Mouse (Mus musculus): ENCODE measurements at regions not wholly inside any gene's neighbourhood (a gene's known extent, or its start where the extent isn't known, plus 50 kb on each side); places are given as distances from the start of the nearest gene placed in this dataset.
"Not testable (repeated sequence)": the region's sequence is repeated elsewhere in the genome, so short reads cannot be mapped to it uniquely, and the experiment has no call there.

DNA sequence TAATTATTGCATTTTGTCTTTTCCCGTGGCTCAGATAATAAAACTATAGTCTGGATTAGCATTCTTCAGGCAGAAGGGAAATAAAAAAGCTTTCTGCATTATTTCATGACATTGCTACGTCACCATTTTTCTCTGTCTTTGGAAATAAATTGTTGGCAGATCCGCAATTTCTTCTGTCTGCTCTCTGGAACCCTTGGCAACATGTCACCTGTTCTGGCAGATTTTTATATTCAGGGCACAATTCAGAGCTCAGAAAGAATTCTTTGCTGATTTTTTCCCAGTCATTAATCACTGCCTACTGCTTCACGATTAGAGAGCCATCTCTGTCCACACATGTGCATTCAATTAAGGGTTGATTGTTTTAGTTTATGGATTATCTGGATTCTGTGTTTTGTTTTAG, 460.5 kb downstream of the Cdh8 start:
- DNase-seq (ENCODE audit: low spot score in 2 of 2) = no peak

DNA sequence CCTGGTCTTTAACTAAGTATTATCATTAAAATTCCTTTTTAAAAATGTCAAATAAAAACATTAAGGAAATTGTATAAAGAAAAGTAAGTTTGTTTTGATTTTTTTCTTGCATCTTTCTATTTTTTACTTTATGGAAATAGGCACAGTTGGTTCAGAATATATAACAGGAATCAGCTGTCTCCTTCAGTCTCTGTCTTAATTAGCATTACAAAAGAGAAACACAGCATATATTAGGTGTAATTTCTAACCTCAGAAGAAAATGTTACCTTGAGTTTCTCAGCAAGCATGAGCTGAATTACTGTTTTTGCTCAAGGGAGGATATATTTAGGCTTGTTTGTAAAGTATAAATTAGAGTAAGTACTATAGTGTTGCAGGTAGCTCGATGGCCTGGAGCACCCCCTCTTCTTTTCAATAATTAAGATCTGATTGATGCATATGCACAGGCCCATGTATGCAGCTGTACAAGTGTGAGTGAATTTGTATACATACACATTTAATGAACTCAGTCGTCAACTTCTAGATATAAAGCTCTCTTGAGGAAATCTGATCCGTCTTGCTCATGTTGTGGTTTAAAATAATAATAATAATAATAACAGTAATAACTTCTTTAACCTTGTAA, 503.0 kb downstream of the Cdh8 start:
- no peak for DNase-seq (ENCODE audit: low spot score in 2 of 2)

- no peak for DNase-seq (ENCODE audit: low spot score in 2 of 2)
Measured at GRCm38 (mm10) chr8:98893331-98893730, 522.9 kb downstream of the Cdh8 start.

DNA sequence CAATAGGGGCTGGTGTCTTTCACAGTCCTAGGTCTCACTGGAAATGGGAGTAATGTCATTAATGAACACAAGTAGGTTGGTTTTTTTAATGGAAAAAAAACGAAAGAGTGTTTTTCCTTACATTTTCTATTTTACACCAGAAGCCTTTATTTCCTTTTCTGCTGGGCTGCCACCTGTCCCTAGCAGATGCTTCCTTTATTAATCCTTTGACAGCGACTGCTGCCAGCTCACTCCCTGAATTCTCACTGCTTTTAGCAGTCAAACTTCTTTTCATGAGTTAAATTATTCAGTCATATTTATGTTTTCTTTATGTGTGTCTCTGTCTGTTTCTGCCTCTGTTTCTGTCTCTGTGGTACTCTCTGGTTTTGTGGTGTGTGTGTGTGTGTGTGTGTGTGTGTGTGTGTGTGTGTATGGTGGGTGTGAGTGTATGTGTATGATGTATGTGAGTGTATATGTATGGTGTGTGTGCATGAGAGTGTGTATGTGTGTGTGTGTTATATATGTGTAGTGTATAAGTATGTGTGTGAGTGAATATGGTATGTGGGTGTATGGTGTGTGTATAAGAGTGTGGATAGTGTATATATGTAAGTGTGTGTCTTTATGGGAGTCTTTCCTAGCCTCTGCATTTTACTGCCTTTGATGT, 554.5 kb downstream of the Cdh8 start:
- DNase-seq (ENCODE audit: low spot score in 2 of 2) = peak in 1 of 2 experiments; percentile 10

- peak in 1 of 2 experiments; percentile 29 for DNase-seq (ENCODE audit: low spot score in 2 of 2)
Measured at GRCm38 (mm10) chr8:98861175-98861574, 555.1 kb downstream of the Cdh8 start.

DNA sequence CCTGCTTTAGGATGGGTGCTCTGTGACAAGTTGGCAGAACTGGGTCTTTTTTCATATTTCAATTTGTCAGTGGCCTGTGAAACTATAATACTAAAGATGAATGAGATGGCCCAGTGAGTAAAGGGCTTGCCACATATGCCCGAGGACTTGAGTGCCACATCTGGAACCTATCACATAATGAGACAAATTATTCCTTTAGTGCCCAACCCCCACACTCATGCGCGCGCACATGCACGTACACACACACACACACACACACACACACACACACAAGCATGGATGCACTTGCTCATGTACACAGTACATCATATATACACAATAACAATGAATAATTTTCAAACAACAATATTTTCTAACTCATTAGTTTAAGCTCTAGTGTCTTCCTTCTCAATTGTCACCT, 555.9 kb downstream of the Cdh8 start:
- no peak for DNase-seq (ENCODE audit: low spot score in 2 of 2)

DNA sequence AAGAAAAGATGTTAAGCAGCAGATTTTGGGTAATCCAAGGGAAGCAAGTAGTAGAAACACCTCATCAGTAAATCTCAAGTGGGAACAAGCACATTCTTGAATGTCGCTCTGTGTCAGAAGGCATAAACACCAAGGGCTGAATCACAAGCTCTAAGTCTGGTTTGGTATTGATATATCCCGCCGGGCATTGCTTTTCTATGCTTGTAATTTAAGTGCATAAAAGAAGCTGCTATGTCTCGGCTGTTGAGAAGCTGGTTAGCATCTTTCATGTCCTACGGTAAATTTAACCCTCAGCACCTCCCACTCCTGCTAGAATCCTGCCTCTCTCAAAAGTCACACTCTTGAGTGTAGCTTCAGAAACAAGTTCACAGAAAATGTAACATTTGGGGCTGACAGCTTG, 586.8 kb downstream of the Cdh8 start:
- DNase-seq (ENCODE audit: low spot score in 2 of 2) = no peak

DNA sequence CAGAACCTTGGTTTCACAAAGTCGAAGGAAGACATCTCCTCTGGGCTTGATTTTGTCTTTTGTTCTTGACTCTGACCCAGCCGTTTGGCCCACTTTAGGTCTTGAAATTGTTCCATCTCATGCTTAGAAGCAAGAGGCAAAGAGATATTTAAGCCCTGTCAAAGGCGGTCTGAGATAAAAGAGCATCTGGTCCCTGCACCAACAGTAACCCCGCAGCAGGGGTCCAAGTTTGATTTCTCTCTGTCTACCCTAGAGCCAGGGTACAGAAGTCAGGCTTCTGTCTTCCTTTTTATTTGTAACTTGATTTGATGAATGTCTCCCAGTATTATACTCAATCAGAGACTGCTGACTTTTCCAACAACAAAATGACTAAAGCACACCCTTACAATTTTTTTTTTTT, 587.3 kb downstream of the Cdh8 start:
- DNase-seq (ENCODE audit: low spot score in 2 of 2) = peak in 1 of 2 experiments; percentile 37

GRCm38 (mm10) chr8:98811922-98812321, 604.3 kb downstream of the Cdh8 start:
- peak in 1 of 2 experiments; percentile 42 for DNase-seq (ENCODE audit: low spot score in 2 of 2)

DNA sequence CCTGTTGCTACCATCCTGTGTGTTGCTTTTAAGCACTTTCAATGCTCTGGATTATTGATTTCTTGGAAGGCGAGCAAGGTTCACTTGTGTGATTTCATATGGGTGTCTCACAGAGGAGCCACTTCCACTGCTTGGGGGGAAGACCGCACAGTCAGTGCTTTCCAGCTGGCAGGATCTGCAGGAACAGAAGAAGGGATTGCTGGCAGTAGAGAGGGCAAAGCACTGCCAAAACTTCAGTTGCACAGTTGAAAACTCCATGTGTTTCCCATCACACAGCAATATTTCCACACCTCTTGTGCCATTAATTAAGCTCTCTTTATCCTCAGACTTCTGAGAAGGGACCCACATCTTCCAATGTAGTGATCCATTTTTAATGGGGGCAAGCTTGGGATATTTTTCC, 618.8 kb downstream of the Cdh8 start:
- peak in 1 of 2 experiments; percentile 31 for DNase-seq (ENCODE audit: low spot score in 2 of 2)

- peak in 1 of 2 experiments; percentile 7 for DNase-seq (ENCODE audit: low spot score in 2 of 2)
Measured at GRCm38 (mm10) chr8:98767036-98767435, 649.2 kb downstream of the Cdh8 start.

DNA sequence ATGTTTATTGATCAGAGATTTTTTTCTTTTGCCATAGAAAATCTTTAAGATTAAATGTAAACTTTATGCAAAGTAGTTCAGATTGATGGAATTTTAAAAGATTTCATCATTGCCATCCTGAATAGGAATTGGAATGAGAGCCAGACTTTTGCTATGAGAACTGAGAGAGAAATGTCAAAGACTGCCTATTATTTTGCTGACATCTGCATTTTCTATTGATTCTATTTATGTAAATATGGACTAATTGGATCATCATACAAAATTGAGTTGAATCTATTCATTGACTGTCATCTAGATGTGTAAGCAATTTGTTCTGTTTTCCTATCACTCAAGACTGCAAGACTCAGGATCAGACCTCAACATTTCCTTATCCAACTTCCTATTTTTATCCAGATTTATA, 659.7 kb downstream of the Cdh8 start:
- no peak for DNase-seq (ENCODE audit: low spot score in 2 of 2)

DNA sequence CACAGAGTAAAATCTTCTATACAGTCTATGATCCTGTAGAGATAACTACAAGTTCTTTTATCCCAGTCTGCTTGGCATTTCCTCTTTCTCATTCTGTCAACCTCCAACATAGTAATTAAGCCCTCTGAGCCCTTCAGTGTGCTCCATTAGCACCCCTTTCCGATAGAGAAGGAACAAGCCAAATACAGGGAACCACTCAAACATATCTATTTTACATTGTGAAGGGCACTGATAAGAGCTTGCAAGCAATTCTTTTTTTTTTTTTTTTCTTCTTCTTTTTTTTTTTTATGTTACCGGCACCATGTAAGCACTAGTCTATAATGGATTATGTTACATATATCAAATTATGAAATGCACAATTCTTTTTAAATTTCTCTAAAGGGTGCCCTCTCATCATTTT, 660.5 kb downstream of the Cdh8 start:
- no peak for DNase-seq (ENCODE audit: low spot score in 2 of 2)

- peak in 1 of 2 experiments; percentile 23 for DNase-seq (ENCODE audit: low spot score in 2 of 2)
Measured at GRCm38 (mm10) chr8:98752367-98752766, 663.9 kb downstream of the Cdh8 start.

- no peak for DNase-seq (ENCODE audit: low spot score in 2 of 2)
Measured at GRCm38 (mm10) chr8:98707753-98708152, 708.5 kb downstream of the Cdh8 start.

GRCm38 (mm10) chr8:98706122-98706521, 710.1 kb downstream of the Cdh8 start:
- DNase-seq (ENCODE audit: low spot score in 2 of 2) = no peak

DNA sequence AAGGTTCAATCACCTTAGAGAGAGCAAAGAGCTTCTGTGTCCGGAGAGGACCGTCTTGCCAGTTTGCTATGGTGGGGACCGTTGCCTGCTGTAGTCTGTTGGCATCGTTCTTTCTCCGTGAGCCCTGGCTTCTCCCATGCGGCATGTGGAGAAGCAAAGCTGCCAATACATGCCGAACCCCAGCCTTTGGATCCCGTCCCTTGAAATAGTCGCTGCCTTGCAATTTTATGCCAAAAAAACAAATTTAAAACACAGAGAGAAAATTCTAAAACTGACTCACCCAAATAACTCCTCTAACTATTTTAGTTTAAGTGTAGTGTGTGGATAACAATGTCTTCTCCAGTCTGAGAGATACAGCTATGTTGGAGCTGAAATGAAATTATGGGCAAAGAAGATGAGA, 731.1 kb downstream of the Cdh8 start:
- peak in 1 of 2 experiments; percentile 7 for DNase-seq (ENCODE audit: low spot score in 2 of 2)

DNA sequence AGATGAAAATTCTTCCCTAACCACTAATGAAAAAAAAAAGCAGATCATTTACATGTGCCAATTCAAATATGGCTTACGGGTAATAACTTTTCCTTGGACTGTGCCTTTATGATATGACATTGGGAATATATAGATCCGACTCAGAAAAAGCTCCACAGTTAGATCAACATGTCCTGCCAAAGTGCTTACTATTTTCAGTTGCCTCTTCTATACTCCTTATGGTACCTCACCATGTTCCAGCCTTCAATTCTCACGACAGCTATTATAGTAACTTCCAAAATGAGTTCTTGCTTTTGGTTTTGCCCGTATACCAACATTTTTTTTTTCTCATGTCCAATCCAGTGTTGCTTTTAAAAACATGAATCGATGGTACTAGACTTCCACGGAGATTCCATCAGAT, 731.7 kb downstream of the Cdh8 start:
- no peak for DNase-seq (ENCODE audit: low spot score in 2 of 2)

GRCm38 (mm10) chr8:98680065-98680464, 736.2 kb downstream of the Cdh8 start:
- DNase-seq (ENCODE audit: low spot score in 2 of 2) = no peak

GRCm38 (mm10) chr8:98659287-98659686, 757.0 kb downstream of the Cdh8 start:
- no peak for DNase-seq (ENCODE audit: low spot score in 2 of 2)

GRCm38 (mm10) chr8:98652316-98652715, 764.0 kb downstream of the Cdh8 start:
- not testable (repeated sequence) for DNase-seq (ENCODE audit: low spot score in 2 of 2)

DNA sequence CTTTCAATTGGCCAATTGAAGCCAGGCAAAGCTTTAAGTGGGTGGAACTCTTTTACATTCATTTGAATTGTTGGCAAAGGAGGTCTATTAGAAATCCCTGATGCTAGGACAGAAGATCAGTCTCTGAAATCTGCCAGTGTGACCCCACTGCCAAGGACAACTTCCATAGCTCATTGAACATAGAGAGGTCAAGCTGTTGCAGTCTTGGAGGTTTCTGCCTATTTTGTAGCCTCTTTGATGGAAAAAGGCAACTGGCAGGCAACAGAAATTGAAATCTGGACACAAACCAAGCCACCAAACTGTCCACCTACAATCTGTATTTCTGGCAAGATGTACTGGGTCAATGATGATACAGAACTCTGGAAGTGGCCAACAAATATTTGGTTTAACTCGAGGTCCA, 765.3 kb downstream of the Cdh8 start:
- DNase-seq (ENCODE audit: low spot score in 2 of 2) = no peak

GRCm38 (mm10) chr8:98628151-98628550, 788.1 kb downstream of the Cdh8 start:
- no peak for DNase-seq (ENCODE audit: low spot score in 2 of 2)
